In genomic region chr5:37338288-37338687, GRCm38 (mm10) we compare ENCODE assay signal across 8 mouse cellular contexts. TPM values are rescaled to one million over a fixed set of nuclear protein-coding genes. Genes with fewer than 3 reads are reported as not detected.
DNase-seq lines count a peak whose midpoint lies in the region; ATAC-seq and TF ChIP-seq lines count a peak whose summit lies in the region.

Gene Evc2, plus strand, starts transcription at chr5:37338499.

- no peaks in the 10 kb centered on the region for H3K36me3 ChIP-seq in hindbrain, embryonic 14.5 days (replicated peaks; ENCODE audit: control insufficient read depth, insufficient read depth)
- no peaks in the 10 kb centered on the region for H3K36me3 ChIP-seq in lung, embryonic 15.5 days

- peaks cover 6% of the 10 kb centered on the region for H3K4me1 ChIP-seq in cortical plate, adult 2 months (ENCODE audit: control insufficient read depth, insufficient read depth, low read length)
- peaks cover 16% of the 10 kb centered on the region for H3K4me1 ChIP-seq in hindbrain, embryonic 14.5 days (replicated peaks; ENCODE audit: control insufficient read depth, insufficient read depth, low read length)
- H3K4me1 ChIP-seq in lung, embryonic 15.5 days: peaks cover 37% of the 10 kb centered on the region

- peak; percentile 78 for ATAC-seq in hindbrain, embryonic 14.5 days (ENCODE audit: low FRiP score)
- ATAC-seq in lung, embryonic 15.5 days (ENCODE audit: borderline replicate concordance, extremely low read depth, low FRiP score, low TSS enrichment): peak; percentile 83

- H3K9me3 ChIP-seq in hindbrain, embryonic 14.5 days (ENCODE audit: control insufficient read depth, low read length): no peaks in the 10 kb centered on the region
- H3K9me3 ChIP-seq in lung, embryonic 15.5 days: no peaks in the 10 kb centered on the region

- under 1% methylated on average over 23 of the region's 27 CpGs for WGBS in hindbrain, embryonic 14.5 days
- under 1% methylated on average over 27 of the region's 27 CpGs for WGBS in lung, embryonic 15.5 days

- peak within 1 kb of the TSS; percentile 59 for H3K9ac ChIP-seq in hindbrain, embryonic 14.5 days
- H3K9ac ChIP-seq in lung, embryonic 15.5 days: peak within 1 kb of the TSS; percentile 72

- no peak for TF ChIP-seq CTCF in cortical plate, adult 2 months (IDR thresholded peaks at IDR 0.05; ENCODE audit: extremely low read depth, insufficient read depth, low read length)
- peak; percentile 15; the same call in 1 of the 2 replicates for TF ChIP-seq CTCF in gastrocnemius, adult 2 months (IDR thresholded peaks at IDR 0.05)

- DNase-seq in NIH3T3 (ENCODE audit: low read depth): peak; percentile 89
- DNase-seq in gastrocnemius, adult 2 months: peak; percentile 84
- DNase-seq in hindbrain, embryonic 14.5 days (ENCODE audit: low spot score): peak; percentile 62
- DNase-seq in layer of hippocampus, postnatal 25 days (ENCODE audit: extremely low spot score in 1 of 2, low spot score in 1 of 2): peak; percentile 56 to 65
- DNase-seq in retina, postnatal 1 day: peak; percentile 87
- no peak for DNase-seq in T-cell, adult 2 months (ENCODE audit: low spot score)

- intact Hi-C loops in gastrocnemius, adult 2 months (cut with DNase I): no loop called here

- H3K4me2 ChIP-seq in hindbrain, embryonic 14.5 days (replicated peaks): peak within 1 kb of the TSS; percentile 99
- peak within 1 kb of the TSS; percentile 92 for H3K4me2 ChIP-seq in lung, embryonic 15.5 days

- H3K27ac ChIP-seq in cortical plate, adult 2 months (ENCODE audit: insufficient read depth, low read length): no peak within 1 kb of the TSS
- peak within 1 kb of the TSS; percentile 86 for H3K27ac ChIP-seq in gastrocnemius, adult 2 months
- H3K27ac ChIP-seq in hindbrain, embryonic 14.5 days: no peak within 1 kb of the TSS
- peak within 1 kb of the TSS; percentile 78 for H3K27ac ChIP-seq in lung, embryonic 15.5 days

- peak within 1 kb of the TSS; percentile 42 for H3K4me3 ChIP-seq in cortical plate, adult 2 months (ENCODE audit: insufficient read depth, low read length)
- H3K4me3 ChIP-seq in gastrocnemius, adult 2 months: peak within 1 kb of the TSS; percentile 81
- H3K4me3 ChIP-seq in hindbrain, embryonic 14.5 days (replicated peaks; ENCODE audit: low read length): peak within 1 kb of the TSS; percentile 66
- H3K4me3 ChIP-seq in lung, embryonic 15.5 days: peak within 1 kb of the TSS; percentile 73

- TF ChIP-seq POLR2A in cortical plate, adult 2 months (IDR thresholded peaks at IDR 0.05; ENCODE audit: extremely low read depth, insufficient read depth, low read length): no peak

- peaks cover 9% of the 10 kb centered on the region; the same call in 1 of the 2 replicates for H3K27me3 ChIP-seq in hindbrain, embryonic 14.5 days (ENCODE audit: control insufficient read depth, insufficient read depth, low read length)
- H3K27me3 ChIP-seq in lung, embryonic 15.5 days: no peaks in the 10 kb centered on the region

RNA-seq across cellular contexts. Expression of gene Evc2, which starts in this region (rescaled TPM):
- 20.5 and 27.4 TPM in 2 replicates for polyA plus RNA-seq in cortical plate, adult 2 months (2012; rRNA removed)
- total RNA-seq in gastrocnemius, adult 2 months (2021): 10 to 100 TPM in 1 of 2 experiments, 1 to 10 TPM in 1; 6.6 to 12.6 TPM
- 4.6 and 5.8 TPM in 2 replicates for polyA plus RNA-seq in hindbrain, embryonic 14.5 days (2014; fragmentation: Nextera tagmentation; extraction: Ambion mirVana)
- 10 to 100 TPM; 21.1 to 22.2 TPM for total RNA-seq in layer of hippocampus, postnatal 25 days (2021)
- 17.0 and 17.2 TPM in 2 replicates for polyA plus RNA-seq in lung, embryonic 15.5 days (2015; fragmentation: Nextera tagmentation; extraction: Ambion mirVana)

Comparison
In these comparisons a context has a peak if more than half of its experiments do, and no peak if none do; other contexts are left out.
1. H3K27ac ChIP-seq: peak in gastrocnemius, adult 2 months (single experiment) and lung, embryonic 15.5 days (single experiment); none in cortical plate, adult 2 months (single experiment) and hindbrain, embryonic 14.5 days (single experiment).
2. Peak in every context shown above with its lines, with median percentiles within 50 percentile points of each other: H3K4me3 ChIP-seq.